In the genomic region with DNA sequence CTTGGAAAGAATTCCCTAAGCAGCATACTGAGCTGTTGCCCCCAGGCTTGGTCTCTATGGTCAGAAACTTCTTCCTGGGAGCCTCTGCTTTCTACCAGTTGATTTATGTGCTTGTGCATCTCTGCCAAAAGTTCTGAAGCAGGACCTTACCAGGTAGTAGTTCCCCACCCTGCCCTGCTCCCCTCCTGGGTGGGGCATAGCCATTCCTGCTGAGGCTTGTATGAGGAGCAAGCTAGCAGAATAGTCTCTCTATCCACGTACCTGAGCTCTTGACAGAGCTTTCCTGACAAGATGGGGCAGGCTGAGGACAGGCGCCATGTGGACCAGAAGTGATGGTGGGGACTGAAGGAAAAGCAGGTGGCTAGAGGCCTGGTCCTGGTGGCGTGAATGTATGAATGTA, we compare ENCODE assay signal across 27 mouse cellular contexts. TPM values are rescaled to one million over a fixed set of nuclear protein-coding genes. Genes with fewer than 3 reads are reported as not detected.
DNase-seq lines count a peak whose midpoint lies in the region; ATAC-seq and TF ChIP-seq lines count a peak whose summit lies in the region.
"Had no signal": no experiment of that assay in that cellular context is flagged by ENCODE, and none has a peak within 500 bp of the region (broad histone marks: within the 10 kb centered on the region; RNA-seq: fewer than 3 reads in every experiment).

No protein-coding gene starts in this region.

- no peak overlapping the region for H3K4me3 ChIP-seq in stomach, embryonic 14.5 days (ENCODE audit: low read depth, low read length)
- H3K4me3 ChIP-seq in stomach, postnatal 0 days (ENCODE audit: low read depth, low read length): no peak overlapping the region
- no peak overlapping the region for H3K4me3 ChIP-seq in layer of hippocampus, adult 2 months
- H3K4me3 ChIP-seq: embryonic facial prominence, embryonic 13.5 days; heart, adult 2 months; heart, embryonic 10.5 days; heart, embryonic 13.5 days had no signal

- 82% methylated on average over 3 of the region's 3 CpGs for WGBS in stomach, embryonic 14.5 days
- 89% methylated on average over 3 of the region's 3 CpGs for WGBS in stomach, postnatal 0 days

- peak; percentile 58 for DNase-seq in urinary bladder, postnatal 14 days (ENCODE audit: low spot score)
- DNase-seq in urinary bladder, postnatal 4 days (ENCODE audit: low spot score in 2 of 2): no peak
- no peak for DNase-seq in stomach, postnatal 0 days (ENCODE audit: low spot score)
- DNase-seq in layer of hippocampus, adult 2 months (ENCODE audit: low spot score in 2 of 2): no peak
- DNase-seq in ovary, postnatal 36 days (ENCODE audit: low spot score): no peak
- DNase-seq: adrenal gland, postnatal 10 days; adrenal gland, postnatal 36 days; B cell, adult 2 months; cerebellum, adult 2 months; cerebellum, adult 9-11 months; cerebellum, postnatal 25 days; forebrain, postnatal 0 days; gastrocnemius, postnatal 25 days; heart, adult 2 months; heart, postnatal 14 days; heart, postnatal 4 days had no signal

- peaks cover 3% of the 10 kb centered on the region; the same call in 1 of the 2 replicates for H3K36me3 ChIP-seq in stomach, embryonic 14.5 days (ENCODE audit: control insufficient read depth, insufficient read depth, low read length)
- peaks cover 3% of the 10 kb centered on the region; the same call in 1 of the 2 replicates for H3K36me3 ChIP-seq in stomach, postnatal 0 days (ENCODE audit: control insufficient read depth, insufficient read depth, low read length)
- H3K36me3 ChIP-seq: G1E had no signal

- no peaks in the 10 kb centered on the region for H3K27me3 ChIP-seq in stomach, embryonic 14.5 days (ENCODE audit: control insufficient read depth, insufficient read depth, low read length)
- no peaks in the 10 kb centered on the region for H3K27me3 ChIP-seq in stomach, postnatal 0 days (ENCODE audit: control insufficient read depth, insufficient read depth, low read length)
- H3K27me3 ChIP-seq: CH12.LX; embryonic facial prominence, embryonic 13.5 days; heart, embryonic 13.5 days; Patski had no signal

- no peak overlapping the region for H3K4me2 ChIP-seq in stomach, embryonic 14.5 days (replicated peaks; ENCODE audit: low read depth, low read length)
- H3K4me2 ChIP-seq in stomach, postnatal 0 days (replicated peaks; ENCODE audit: low read depth): no peak overlapping the region
- H3K4me2 ChIP-seq: embryonic facial prominence, embryonic 13.5 days; heart, embryonic 13.5 days; hindbrain, embryonic 14.5 days had no signal

- no peaks in the 10 kb centered on the region for H3K9me3 ChIP-seq in stomach, embryonic 14.5 days (ENCODE audit: control insufficient read depth, low read depth, low read length)
- no peaks in the 10 kb centered on the region for H3K9me3 ChIP-seq in stomach, postnatal 0 days (ENCODE audit: control insufficient read depth, low read length)
- H3K9me3 ChIP-seq: embryonic facial prominence, embryonic 13.5 days; heart, embryonic 10.5 days; heart, embryonic 13.5 days had no signal

- TF ChIP-seq CTCF in stomach, postnatal 0 days (IDR thresholded peaks at IDR 0.05; ENCODE audit: low read depth): no peak
- TF ChIP-seq CTCF in layer of hippocampus, adult 2 months (conservative IDR thresholded peaks at IDR 0.05): no peak

- H3K4me1 ChIP-seq in stomach, embryonic 14.5 days (ENCODE audit: control insufficient read depth, insufficient read depth, low read length): peaks cover 12% of the 10 kb centered on the region
- H3K4me1 ChIP-seq in stomach, postnatal 0 days (replicated peaks; ENCODE audit: control insufficient read depth, insufficient read depth): peaks cover 6% of the 10 kb centered on the region; the same call in 1 of the 2 replicates

- H3K9ac ChIP-seq in stomach, embryonic 14.5 days (replicated peaks; ENCODE audit: low read depth, low read length): no peak overlapping the region
- H3K9ac ChIP-seq in stomach, postnatal 0 days (ENCODE audit: low read length): no peak overlapping the region
- H3K9ac ChIP-seq: embryonic facial prominence, embryonic 13.5 days; forebrain, postnatal 0 days; heart, embryonic 13.5 days; hindbrain, embryonic 14.5 days had no signal

- no peak for ATAC-seq in stomach, embryonic 14.5 days (ENCODE audit: insufficient number of reproducible peaks, insufficient read depth, low FRiP score, low read depth)
- no peak for ATAC-seq in stomach, postnatal 0 days (ENCODE audit: low FRiP score, low TSS enrichment)
- ATAC-seq: forebrain, embryonic 14.5 days; forebrain, postnatal 0 days; hindbrain, postnatal 0 days; inflammation-experienced regulatory T-cells, adult 6 months; Patski had no signal

- H3K27ac ChIP-seq in stomach, embryonic 14.5 days (ENCODE audit: low read length): peak overlapping the region; percentile 4; the same call in 1 of the 2 replicates
- peak overlapping the region; percentile 49; the same call in 1 of the 2 replicates for H3K27ac ChIP-seq in stomach, postnatal 0 days (replicated peaks)
- H3K27ac ChIP-seq in layer of hippocampus, adult 2 months: no peak overlapping the region
- H3K27ac ChIP-seq: embryonic facial prominence, embryonic 13.5 days; heart, adult 2 months; heart, embryonic 10.5 days; heart, embryonic 13.5 days; hindbrain, embryonic 14.5 days; hindbrain, postnatal 0 days had no signal

- TF ChIP-seq EP300 in stomach, postnatal 0 days (optimal IDR thresholded peaks at IDR 0.05): no peak

RNA-seq across cellular contexts. Expression of gene Naa20, which starts 55.3 kb away (rescaled TPM):
- 178 and 195 TPM in 2 replicates for polyA plus RNA-seq in stomach, embryonic 14.5 days (2014; fragmentation: Nextera tagmentation; extraction: Ambion mirVana)
- 119 and 134 TPM in 2 replicates for polyA plus RNA-seq in stomach, postnatal 0 days (2015; fragmentation: Nextera tagmentation; extraction: Ambion mirVana)
- total RNA-seq in layer of hippocampus, adult 2 months (2021): 10 to 100 TPM; 64.5 to 66.8 TPM
